Mouse (Mus musculus): ENCODE measurements around the gene Gpr183.

The Gpr183 gene

GRCm38 (mm10) chr14:121956291-121956690, 8.7 kb downstream of the Gpr183 start:
- DNase-seq: no peak

DNA sequence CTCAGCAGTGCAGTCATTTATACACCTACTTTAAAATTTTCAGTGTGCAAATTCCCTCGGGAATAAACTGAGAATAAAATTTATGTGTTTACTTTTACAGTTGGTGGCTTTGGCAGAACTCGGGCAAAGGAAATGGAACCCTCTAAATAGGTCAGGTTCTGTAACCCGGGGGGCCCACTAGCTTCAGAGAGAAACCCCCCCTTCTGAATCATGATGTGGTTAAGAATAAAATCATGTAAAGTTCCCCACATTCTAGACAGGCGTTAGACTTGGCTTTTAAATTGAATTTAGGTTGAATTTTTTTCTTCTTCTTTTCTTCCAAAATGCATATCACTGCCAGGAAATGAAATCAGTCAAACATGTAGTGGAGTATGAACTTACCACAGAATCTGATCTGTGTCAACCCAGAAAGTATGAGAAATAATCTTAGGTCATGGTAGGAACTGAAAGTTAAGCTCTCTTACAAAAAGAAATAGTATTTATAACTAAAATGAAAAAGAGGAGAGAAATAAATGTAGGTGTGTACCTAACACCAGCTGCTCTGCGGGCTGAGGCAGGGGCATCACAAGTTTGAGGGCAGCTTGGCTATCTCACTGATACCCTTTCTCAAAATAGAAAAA, 9.7 kb downstream of the Gpr183 start:
- no peak for DNase-seq

- DNase-seq: no peak
Measured at GRCm38 (mm10) chr14:121954608-121955007, 10.4 kb downstream of the Gpr183 start.

- DNase-seq: no peak
Measured at GRCm38 (mm10) chr14:121954129-121954528, 10.9 kb downstream of the Gpr183 start.

DNA sequence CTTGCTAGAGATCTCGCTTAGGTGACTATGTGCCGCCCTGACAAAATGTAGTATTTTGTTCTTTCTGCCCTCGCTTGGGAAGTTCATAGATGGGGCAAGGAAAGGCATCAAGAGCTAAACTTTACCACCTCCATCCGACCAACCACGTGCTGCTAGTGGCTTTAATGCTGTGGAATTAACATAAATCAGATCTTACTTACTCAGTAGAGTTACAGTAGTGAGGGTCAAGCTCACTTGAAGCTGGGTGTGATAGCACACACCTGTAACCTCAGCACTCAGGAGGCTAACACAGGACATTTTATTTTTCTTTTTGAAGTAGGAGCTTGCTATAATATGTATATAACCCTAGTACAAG, 13.0 kb downstream of the Gpr183 start:
- DNase-seq: no peak

- no peak for DNase-seq
Measured at GRCm38 (mm10) chr14:121951399-121952045, 13.5 kb downstream of the Gpr183 start.

DNA sequence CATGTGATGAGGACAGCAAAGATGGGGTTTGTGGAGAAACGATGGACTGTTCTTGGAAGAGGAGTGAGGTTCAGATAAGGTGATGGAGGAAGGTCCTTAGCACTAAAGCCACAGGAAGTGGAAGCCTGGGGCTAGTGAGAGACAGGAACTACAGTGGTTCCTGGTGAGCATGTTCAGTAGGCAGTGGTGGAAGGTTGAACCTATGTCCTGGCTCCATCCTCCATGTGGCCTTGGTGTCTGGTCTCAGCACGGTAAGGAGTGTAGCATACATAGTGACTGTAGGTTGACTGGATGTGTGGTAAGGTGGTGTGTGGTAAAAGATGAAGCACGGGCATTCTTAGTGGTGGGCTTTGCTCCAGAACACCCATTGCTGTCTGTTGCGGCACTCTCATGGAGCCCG, 15.1 kb downstream of the Gpr183 start:
- DNase-seq: no peak

DNA sequence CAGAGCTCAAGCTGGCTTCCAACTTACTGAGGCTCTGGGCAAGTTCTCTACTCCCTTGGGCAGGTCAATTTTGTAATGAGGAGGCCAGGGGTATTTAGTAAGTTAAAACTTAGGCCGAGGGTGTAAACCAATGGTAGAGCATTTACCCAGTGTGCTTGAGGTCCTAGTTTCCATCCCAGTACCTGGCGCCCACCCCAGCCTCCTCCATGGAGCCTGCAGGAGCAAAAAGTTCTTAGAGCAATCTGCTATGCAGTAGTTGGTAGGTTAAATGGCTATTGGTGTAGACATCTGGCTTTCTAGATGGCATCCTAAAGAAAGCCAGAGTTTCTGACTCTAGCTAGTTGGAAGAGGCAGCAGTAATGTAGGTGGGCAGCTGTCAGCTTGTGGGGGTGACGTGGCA, 15.6 kb downstream of the Gpr183 start:
- DNase-seq: no peak

- DNase-seq: no peak
Measured at GRCm38 (mm10) chr14:121947966-121948365, 17.0 kb downstream of the Gpr183 start.

DNA sequence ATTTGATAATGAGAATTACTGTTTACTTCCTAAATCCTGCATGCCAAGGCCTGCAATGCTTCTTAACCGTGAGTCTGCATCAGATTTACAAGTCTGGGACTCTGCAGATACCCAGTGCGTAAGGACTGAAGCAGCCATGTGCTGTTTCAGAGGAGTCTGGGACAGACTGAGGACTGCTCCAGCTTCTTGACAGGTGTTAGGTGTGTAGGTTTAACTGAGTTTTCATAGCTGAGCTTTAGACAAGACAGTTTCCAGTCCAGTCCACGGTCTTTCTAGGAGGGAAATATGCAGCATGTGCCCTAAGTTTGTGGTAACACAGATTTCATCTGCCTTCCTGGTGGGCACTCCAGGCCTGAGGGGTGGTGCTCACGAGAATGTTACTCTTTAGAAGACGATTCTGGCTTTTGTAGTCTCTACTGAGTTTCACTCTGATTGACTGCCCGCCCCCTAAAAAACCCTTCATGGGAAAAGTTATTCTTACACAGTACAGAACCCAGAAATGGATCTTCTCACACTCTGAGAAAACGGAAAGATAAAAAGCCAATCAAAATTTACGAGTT, 17.7 kb downstream of the Gpr183 start:
- DNase-seq: no peak

- no peak for DNase-seq
Measured at GRCm38 (mm10) chr14:121946728-121947127, 18.3 kb downstream of the Gpr183 start.

DNA sequence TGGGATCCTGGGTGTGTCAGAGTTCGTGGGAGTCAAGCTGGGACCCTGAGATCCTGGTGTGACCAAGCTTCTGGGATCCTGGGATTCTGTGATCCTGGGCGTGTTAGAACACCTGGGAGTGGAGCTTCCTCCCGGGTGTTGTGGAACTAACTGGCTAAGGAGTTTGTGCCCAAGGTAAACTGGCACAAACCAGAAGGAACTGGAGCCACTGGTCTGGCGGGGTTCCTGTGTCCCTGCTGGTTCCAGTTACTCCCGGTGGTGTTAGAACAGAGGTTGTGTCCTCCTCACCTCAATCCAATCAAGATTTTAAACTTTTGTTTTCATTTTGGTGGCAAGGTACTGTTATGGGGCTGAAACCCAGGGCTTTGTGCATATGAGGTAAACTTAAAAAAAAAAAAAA, 18.9 kb downstream of the Gpr183 start:
- DNase-seq: no peak

GRCm38 (mm10) chr14:121939582-121939981, 25.4 kb downstream of the Gpr183 start:
- DNase-seq: no peak

DNA sequence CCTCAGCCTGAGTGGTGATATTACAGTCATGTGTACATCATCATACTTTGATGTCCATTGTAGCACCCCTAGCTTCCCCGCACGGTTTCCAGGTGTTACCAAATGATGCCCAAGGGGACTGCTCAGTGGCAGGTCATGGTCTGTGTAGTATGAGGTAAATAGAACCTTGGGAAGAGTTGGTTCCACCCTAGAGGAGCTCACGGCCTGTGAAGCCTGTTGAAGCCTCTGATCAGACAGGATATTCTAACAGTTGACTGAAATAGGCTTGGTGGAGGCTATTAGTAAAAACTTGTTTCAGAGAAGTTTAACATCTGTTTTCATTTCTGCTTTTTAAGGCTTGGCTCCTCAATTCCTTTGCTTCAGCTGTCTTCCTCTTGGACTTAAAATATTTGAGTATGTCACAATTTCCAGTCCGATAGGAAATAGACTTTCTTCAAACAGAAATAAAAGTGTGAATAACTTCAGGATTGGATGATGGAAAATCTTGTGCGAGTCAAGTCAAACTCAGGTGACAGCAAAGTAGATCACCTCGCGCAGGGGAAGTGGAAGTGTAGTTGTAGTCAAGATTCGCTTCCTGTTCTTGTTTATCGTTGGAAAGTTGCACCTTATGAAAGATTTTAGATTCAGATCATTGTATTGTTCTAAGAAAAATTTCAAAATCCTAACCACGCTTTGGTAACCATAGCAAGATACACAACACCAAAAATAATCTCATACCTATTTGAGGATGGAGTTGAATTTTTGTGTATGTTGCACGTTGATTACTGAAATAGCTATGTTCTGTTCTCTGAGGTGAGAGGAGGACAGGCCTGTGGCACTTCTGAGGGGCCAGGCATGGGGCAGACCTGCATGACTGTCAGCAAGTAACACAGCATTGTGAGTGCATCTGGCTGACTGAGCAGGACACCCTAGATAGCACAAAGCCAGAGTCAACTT, 26.5 kb downstream of the Gpr183 start:
- no peak for DNase-seq

DNA sequence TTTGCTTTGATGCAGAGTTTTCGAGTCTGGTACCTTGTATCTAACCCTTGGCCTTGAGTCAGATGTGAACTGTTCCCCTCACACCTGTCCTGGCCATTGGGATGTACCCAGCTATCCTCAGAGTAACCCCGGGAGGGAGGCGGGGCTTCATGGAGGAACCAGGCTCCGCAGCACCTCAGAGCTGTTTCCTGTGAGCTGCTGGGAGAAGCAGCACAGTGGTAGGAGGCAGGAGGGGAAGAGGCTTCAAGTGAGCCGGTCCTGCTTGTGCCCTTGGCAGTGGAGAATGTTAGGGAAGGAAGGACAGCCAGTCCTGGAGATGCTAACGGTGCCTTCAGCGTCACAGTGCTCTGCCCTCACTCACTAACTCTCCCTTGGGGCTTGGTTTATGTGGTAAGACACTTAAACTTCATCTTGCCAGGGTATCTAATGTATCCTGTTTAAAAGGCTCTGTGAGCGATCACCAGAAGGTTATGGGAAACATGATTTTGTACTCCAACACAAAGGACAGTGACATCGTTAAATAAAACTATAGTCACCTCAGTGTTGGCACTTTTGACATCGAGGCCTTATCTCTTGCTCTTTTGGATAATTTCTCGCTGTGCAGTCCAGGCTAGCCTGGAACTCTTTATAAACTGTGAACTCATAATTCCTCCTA, 27.3 kb downstream of the Gpr183 start:
- no peak for DNase-seq

- DNase-seq: no peak
Measured at GRCm38 (mm10) chr14:121936856-121937255, 28.1 kb downstream of the Gpr183 start.

- DNase-seq: no peak
Measured at GRCm38 (mm10) chr14:121936356-121936755, 28.6 kb downstream of the Gpr183 start.

GRCm38 (mm10) chr14:121934597-121934946, 30.4 kb downstream of the Gpr183 start:
- no peak for DNase-seq

DNA sequence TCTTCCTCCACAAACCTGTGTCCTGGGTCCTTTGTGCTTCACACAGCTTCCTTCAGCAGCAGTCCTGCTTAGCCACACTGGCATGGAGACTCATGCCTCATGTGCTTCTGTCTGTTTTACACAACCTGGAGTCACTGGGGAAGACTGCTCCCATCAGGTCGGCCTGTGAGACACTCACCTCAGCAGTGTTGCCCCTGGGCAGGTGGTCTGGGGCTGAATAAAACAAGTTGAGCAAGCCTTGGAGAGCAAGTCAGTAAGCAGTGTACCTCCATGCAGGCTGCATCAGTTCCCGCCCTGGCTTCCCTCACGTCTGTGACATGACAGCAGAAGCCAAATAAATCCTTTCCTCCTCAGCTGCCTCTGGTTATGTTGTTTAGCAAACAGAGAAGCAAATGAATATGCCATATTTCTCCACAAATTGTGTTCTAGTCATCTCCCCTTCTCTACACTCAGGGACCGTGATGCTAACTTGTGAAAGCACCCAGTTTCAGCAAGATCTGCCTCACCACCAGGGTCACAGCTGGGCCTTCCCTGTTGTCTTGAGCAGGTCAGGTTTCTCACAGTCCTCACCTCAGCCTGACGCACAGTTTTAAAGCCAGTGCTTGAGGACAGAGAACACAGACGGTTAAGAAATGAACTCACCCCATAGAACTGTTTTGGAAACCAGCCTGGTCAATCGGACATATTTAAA, 30.9 kb downstream of the Gpr183 start:
- no peak for DNase-seq

DNA sequence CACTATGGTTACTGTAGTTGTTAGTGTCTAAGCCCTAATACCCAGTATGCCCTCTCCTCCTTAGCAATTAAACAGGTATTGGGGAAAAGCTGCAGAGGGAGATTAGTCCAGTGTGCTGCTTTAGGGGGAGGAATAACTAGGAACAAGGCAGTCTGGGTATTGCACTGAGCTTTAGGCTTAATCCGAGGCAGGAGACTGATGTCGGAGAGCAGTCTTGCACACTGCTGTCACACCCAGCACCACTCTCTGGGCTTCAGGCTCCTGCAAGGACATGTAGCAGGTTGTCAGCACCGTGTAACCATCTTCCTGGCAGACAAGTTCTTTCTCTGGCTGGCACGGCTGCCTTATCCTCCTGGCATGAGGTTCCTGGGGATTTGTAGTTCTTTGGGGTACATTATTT, 32.8 kb downstream of the Gpr183 start:
- no peak for DNase-seq

- no peak for DNase-seq
Measured at GRCm38 (mm10) chr14:121931594-121931993, 33.4 kb downstream of the Gpr183 start.

DNA sequence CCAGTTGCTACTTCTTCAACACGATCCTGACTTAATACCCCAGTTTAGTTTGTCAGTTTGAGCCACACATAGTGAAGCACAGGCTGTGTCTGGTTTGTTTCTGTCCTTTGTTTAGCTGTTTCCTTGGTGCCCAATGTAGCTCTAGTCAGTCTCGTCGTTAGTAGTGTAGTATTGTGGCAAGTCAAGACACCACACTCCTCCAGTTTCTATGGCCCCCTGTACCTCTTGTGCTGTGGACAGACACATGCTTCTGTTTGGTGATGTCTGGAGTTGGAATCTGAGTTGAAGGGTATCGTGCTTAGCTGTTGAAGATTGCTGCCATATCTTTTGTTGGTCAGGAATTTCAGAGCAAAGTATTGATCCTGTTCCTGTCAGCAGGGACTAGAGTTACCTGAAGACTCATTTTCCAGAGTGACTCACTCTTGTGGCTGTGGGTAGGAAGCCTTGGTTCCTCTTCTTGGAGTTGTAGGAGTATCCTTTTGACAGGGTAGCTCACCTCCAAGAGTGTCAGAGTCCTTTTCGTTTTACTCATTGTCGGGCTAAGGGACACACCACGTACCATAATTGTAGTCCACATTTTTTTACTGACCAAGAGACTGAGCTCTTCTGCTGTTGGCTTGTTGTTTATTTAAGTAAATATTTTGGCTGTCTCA, 34.1 kb downstream of the Gpr183 start:
- no peak for DNase-seq
